Mouse (Mus musculus): ENCODE measurements around the gene Creld1.

Creld1 gene

DNA sequence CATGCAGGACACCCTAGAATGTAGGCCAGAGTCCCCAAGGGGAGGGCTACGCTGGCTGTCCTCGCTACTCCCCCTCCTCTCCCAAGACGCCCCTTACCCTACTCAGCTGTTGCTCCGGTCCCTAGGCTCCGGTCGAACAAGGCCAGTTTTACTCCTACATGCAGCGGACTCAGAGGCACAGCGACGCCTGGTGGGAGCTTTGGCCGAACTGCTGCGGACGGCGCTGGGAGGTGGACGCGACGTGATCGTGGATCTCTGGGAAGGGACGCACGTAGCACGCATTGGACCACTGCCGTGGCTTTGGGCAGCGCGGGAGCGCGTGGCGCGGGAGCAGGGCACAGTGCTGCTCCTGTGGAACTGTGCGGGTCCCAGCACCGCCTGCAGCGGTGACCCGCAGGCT is 13.7 kb upstream of the Creld1 start:
- DNase-seq (ENCODE audit: low spot score), result peak; percentile 74

DNA sequence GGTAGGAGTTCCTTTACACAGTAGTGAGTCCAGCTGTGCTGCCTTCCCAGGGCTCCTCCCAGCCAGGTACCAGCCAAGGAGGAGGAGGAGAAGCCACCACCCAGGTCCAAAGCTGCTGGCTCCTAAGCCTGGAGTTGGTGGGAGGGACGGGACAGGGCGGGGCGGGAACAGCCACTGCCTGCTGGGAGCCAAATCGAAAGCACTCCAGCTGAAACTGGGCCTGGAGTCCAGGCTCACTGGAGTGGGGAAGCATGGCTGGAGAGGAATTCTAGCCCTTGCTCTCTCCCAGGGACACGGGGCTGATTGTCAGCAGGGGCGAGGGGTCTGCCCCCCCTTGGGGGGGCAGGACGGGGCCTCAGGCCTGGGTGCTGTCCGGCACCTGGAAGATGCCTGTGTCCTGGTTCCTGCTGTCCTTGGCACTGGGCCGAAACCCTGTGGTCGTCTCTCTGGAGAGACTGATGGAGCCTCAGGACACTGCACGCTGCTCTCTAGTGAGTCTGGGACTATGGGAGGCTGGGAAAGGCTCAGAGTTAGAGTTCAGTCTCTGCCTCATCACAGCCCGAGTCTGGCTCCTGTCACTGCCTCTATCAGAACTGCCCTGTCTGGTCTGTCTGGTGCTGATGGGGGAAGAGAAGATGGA is 11.7 kb upstream of the Creld1 start, which contains the start of gene Il17rc:
TSS of gene Il17rc (plus strand) at position 131 of the 640 bp plus-strand sequence.
- peak; percentile 52 for DNase-seq (ENCODE audit: low spot score)

DNA sequence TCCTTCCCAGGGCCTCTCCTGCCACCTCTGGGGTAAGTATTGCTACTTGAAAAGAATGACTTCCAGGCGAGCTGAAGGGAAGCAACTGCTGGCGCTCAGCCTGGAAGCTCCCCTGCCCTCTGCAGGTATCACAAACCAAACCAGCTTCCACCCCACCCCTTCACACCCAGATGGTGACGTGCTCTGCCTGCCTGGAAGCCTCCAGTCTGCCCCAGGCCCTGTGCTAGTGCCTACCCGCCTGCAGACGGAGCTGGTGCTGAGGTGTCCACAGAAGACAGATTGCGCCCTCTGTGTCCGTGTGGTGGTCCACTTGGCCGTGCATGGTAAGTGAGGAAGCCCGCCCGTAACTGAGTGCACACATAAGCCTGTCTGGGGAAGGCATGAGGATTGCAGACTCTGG is 11.0 kb upstream of the Creld1 start:
- DNase-seq (ENCODE audit: low spot score), result no peak

DNA sequence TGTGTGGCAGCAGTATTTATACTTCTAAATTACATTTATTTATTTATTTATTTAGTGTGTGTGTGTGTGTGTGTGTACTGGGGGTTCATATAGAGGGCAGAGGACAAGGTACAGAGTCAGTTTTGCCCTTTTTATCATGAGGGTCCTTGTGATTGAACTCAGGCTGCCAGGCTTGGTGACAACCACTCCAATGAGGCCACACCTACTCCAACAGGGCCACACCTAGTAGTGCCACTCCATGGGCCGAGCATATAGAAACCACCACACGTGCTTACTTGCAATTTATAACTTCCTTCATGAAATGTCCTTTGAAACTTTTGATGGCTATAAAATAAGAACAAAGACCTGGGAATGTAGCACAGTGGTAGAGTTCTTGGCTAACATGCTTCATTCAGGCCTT is 9.9 kb upstream of the Creld1 start:
- no peak for DNase-seq (ENCODE audit: low spot score)

DNA sequence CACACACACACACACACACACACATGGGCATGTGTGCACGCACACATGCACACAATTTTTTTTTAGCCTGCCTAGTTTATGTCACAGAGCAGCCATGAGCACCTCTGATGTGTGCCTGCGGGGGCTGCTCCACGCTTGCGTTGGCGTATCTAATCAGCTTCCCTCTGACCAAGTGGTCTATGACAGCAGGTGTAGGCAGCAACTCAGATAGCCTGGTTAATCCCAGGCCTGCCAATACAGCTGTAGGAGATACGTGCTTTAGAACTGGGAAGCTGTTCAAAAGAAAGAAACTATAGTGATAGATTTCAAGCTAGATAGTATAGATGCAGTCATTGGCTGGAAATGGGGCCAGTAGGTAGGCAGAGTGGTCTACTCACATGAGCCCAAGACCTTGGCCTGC is 9.4 kb upstream of the Creld1 start:
- DNase-seq (ENCODE audit: low spot score), result no peak

DNA sequence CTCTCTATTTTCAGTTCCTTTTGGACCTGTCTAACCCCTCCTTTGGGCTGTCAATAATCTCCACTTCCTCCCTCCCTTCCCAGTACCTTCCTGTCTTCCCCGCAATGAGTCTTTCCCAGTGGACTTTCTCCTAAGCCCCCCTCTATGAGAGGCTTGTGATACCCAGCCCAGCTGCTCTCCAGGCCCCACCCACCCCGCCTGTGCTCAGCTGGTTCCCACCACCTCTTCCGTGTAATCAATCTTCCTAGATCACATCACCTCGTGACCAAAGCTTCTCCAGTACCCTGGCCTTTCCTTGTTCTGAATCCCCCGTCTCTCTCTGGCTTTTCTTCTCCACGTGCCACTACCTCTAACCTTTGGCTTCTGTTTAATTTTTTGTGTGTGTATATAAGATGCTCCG is 5.7 kb upstream of the Creld1 start:
- DNase-seq (ENCODE audit: low spot score), result no peak

DNA sequence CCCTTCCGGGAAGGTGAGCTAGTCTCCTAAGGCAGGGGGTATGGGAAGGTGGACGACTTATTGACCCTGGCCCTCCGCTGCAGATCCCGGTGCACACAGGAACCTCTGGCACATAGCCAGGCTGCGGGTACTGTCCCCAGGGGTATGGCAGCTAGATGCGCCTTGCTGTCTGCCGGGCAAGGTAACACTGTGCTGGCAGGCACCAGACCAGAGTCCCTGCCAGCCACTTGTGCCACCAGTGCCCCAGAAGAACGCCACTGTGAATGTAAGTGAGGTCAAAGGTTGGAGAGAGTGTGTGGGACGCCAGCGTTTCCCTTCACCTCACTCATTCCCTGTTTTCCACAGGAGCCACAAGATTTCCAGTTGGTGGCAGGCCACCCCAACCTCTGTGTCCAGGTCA is 4.2 kb upstream of the Creld1 start:
- no peak for DNase-seq (ENCODE audit: low spot score)

DNA sequence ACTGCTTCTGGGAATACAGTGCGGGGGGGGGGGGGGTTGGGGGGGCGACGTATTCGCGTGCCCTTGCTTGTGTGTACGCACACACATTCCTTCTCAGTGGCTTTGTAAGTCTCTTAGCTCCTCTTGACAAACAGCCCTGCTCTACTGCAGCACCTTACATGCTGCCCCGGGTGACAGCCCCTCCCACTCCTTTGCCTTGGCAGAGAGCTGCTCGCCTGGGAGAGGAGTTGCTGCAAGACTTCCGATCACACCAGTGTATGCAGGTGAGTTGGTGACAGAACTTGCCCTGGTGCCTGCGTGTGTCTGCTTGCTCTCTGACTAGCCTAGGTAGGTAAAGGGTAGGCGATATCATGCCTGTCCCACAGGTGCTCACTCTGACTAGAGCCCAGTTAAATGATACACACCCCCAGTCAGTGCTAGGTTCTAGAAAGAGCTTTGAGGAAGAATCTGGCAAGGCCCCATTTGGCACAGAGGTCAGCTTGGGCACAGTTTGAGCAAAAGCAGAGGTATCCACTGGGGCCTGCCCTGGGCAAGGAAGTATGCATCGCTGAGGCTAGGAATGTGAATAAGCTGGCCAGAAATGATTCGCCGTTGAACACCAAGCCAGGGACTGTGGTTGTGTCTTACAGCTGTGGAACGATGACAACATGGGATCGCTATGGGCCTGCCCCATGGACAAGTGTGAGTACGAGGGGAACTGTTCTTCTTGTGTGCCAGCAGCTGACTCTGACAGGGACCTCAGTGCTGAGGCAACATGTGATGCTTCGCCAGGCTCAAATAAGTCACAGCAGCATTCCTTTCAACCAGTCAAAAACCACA is 2.3 kb upstream of the Creld1 start:
- DNase-seq (ENCODE audit: low spot score), result no peak

DNA sequence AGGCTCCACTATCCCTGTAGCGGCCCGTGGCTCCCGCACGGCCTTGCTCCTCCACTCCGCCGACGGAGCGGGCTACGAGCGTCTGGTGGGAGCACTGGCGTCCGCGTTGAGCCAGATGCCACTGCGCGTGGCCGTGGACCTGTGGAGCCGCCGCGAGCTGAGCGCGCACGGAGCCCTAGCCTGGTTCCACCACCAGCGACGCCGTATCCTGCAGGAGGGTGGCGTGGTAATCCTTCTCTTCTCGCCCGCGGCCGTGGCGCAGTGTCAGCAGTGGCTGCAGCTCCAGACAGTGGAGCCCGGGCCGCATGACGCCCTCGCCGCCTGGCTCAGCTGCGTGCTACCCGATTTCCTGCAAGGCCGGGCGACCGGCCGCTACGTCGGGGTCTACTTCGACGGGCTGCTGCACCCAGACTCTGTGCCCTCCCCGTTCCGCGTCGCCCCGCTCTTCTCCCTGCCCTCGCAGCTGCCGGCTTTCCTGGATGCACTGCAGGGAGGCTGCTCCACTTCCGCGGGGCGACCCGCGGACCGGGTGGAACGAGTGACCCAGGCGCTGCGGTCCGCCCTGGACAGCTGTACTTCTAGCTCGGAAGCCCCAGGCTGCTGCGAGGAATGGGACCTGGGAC is 509 bp upstream of the Creld1 start:
- DNase-seq (ENCODE audit: low spot score), result peak; percentile 45

DNA sequence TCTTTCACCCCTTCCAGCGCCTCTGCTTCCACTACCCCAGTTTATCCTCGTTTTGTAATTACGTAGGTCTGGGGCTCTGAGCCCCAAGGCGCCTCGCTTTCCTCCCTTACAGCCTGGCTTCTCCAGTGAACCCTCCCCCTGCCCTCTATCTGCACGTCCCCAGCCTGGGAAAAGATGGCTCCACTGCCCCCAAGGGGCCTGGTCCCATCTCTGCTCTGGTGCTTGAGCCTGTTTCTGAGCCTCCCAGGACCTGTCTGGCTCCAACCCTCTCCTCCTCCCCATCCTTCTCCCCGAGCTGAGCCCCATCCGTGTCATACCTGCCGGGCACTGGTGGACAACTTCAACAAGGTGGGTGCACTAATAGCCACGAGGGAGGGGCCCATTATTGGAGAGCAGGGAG is 632 bp downstream of the Creld1 start:
- no peak for DNase-seq (ENCODE audit: low spot score)

DNA sequence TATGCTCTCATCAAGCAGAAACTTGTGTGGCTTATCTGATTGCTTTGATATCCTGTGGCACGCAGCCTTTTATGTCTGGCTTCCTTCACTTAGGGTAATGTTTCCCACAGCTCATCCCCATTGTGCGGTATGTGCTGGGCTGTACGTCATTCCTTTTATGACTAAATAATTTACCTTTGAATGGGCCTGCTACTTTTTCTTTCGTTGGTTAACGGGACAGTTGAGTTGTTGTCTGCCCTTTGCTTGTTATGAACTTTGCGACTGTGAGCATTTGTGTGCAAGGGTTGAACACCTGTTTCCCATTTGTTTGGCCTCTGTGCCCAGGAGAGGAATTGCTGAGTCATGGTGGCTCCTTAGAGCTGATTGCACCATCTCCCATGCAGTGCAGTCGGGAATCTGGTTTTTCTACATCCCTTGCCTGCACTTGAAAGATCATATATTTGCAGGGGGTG is 4.1 kb downstream of the Creld1 start:
- no peak for DNase-seq (ENCODE audit: low spot score)

DNA sequence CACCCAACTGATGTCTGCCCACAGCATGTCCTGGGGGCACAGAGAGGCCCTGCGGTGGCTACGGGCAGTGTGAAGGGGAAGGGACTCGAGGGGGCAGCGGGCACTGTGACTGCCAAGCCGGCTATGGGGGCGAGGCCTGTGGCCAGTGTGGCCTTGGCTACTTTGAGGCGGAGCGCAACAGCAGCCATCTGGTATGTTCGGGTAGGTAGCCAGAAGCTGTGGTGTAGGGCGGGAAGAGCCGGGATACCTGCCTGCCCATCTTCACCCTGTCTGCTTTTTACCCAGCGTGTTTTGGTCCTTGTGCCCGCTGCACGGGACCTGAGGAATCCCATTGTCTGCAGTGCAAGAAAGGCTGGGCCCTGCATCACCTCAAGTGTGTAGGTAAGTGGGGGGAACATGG is 6.3 kb downstream of the Creld1 start:
- DNase-seq (ENCODE audit: low spot score), result no peak

DNA sequence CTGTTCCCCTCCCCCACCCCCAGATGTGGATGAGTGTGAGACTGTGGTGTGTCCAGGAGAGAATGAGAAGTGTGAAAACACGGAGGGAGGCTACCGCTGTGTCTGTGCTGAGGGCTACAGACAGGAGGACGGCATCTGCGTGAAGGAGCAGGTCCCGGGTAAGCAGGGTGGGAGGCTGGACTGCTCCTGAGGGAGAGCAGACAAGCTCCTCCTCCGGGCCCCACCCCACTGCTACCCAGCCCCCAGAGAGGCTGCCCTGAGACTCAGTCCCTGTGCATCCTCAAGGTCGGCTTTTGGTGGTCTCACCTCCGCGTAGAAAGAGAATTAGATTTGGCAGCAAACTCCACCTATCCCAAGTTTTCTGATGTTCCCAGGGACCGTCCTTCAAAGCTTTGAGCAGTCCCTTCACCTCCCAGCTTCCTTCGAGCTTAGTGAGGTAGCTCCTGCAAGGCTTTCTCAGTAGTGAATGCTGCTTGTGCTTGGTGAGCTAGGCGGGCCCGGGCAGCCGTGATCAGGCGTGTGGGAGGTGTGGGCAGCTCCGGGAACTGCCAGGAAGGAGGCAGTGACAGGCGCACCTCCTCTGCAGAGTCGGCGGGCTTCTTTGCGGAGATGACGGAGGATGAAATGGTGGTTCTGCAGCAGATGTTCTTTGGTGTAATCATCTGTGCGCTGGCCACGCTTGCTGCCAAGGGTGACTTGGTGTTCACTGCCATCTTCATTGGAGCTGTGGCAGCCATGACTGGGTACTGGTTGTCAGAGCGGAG is 9.2 kb downstream of the Creld1 start:
- DNase-seq (ENCODE audit: low spot score), result no peak

DNA sequence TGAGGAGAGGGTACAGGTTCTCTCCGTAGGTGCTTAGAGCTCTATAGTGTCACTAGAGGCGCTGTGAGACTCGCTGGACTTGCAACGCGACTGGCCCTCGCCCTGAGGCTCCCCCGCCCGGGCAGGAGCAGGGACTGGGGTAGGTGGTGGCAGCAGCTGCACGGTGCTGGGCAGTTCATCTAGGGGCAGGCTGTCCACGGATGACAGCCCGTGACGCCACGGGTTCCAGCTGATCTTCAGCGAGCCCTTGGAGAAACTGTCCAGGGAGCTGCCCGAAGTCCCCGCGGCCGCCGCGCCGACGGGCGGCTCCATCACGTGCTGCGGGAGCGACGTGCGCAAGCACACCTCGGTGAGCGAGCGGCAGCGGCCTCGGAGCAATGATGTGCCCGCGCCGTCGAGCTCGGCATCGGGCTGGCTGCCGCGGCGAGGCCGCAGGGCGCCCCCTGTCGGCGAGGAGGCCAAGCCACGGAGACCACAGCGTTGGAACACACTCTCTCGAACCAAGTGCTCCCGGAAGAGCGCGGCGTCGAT is 11.2 kb downstream of the Creld1 start:
- peak; percentile 87 for DNase-seq (ENCODE audit: low spot score)

DNA sequence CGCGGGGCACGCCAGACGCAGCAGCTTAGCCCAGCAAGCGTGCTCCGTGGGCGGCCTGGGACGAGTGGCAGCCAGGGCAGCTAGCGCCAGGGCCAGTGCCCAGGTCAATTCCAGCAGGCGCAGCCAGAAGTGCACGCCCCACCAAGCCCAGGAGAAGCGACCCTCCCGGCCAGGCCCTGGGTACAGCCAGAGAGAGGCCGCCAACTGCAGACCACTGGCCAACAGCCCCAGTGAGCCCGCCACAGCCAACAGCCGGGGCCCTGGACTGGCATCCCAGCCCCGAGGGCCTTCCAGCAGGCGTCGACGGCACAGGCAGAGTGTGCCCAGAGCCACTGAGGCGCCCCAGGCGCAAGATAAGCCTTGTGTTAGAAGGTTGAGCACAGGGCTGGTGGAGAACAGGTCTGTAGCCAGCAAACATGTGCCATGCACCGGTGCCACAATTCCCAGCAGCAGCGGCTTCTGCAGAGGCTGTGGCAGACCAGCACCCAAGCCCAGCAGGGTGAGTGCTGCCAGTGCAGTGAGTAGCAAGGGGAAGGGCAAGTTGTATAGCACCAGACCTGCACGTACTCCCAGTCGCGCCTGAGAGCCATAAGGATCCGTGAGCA is 12.1 kb downstream of the Creld1 start:
- no peak for DNase-seq (ENCODE audit: low spot score)

DNA sequence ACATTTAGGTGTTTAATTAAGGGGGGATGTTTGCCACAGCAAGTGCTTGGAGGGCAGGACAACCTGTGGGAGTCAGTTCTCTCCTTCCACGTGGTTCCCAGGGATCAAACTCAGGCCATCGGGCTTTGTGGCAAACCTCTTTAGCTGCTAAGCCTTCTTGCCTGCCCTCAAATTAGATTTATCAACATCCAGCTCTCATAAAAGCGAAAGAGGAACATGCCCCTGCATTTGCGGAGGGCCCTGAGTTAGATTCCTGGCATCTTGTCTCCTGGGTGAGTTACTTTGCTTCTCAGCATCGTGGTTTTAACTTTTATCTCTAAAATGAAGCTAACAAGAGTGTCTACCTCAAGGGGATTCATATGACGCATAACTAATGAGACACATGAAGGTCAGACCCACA is 16.2 kb downstream of the Creld1 start:
- no peak for DNase-seq (ENCODE audit: low spot score)

DNA sequence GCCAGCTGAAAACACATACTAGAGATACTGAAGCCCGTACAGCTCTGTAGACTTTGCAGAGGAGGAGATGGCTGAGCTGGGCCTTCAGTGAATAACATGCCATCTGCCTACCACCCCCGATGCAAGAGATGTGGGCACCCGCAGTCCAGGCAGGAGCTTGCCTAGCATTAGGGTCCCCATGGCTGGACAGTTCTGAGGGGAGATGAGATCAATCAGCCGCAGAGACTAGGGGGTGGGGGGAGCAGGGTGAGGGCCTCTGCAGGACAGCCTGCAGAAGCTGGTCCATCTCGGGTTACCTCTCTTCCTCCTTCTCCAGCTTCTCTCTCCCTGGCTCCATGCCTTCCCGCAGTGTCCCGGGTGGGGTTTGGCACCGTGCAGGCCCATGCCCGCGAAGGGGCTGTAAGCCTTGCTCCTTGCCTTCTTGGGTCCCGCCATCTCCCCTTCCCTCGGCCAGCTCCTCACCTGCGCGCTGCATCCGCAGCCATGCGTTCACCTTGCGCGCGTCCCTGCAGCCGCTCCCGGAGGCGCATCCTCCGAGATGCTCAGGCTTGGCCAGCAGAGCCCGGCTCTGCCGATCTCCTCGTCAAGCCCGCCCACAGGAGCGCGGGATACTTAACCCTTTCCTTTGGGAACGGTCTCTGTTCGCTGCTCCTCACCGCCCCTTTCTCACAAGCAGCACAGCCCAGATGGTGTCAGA is 18.4 kb downstream of the Creld1 start, which contains the start of gene Prrt3:
TSS of gene Prrt3 (minus strand) at position 544 of the 697 bp plus-strand sequence.
- DNase-seq (ENCODE audit: low spot score), result peak; percentile 39

DNA sequence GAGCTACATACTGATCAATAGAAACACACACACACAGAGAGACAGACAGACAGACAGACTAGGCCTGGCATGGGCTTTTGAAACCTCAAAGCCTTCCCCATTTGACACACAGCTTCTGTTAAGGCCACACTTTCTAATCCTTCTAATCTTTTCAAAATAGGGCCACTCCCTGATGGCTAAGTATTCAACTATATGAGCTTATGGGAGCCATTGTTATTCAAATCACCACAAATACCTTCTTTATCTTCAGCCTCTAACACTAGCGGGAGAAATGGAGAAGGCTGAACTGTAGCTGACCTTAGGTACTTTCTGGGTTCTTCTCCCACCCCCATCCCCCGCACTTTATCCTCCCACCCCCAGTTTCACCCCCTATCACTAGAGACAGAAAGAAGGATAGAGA is 19.7 kb downstream of the Creld1 start:
- DNase-seq (ENCODE audit: low spot score), result no peak

DNA sequence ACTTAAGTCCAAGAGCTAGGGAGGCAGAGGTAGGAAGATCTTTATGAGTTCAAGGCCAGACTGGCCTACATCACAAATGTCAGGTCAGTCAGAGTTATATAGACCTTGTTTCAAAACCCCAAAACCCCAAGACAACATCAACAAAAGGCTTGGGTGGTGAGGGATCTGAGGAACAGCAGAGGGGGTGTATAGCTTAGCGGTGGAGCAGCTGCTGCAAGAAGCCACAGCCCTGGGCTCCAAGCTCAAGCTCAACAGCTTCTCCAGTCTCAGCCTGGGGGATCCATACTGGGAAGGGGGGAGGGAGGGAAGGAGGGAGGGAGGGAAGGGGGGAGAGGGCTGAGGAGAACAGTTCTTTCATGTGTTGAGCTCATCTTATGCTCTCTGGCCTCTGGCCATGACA is 22.6 kb downstream of the Creld1 start:
- no peak for DNase-seq (ENCODE audit: low spot score)

DNA sequence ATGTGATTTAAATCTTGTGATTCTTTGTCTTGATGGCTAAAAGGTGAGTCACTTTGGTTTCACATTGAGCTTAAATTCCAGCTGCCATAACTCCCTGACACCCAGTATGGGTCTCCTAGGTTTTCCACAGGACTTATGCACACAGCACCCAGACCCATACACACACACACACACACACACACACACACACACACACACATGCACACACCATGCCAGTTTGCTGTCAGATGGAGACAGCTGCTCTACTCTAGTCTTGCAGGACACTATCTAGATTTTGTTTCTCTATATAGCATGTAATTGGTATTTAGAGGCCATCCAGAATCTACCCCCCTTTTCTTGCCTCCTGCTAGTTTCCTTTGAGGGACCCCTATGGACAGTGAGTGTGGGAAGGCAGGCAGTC is 24.0 kb downstream of the Creld1 start:
- DNase-seq (ENCODE audit: low spot score), result no peak
